Mouse (Mus musculus) NIH3T3 (cell line): Measurements from ENCODE around the gene AI854703.

Experiments
- DNase-seq: peaks from one replicate; pipeline ENCODE4 v3.0.0-alpha.2; 2012; ENCODE audit warnings: low read depth

Gene AI854703

DNA sequence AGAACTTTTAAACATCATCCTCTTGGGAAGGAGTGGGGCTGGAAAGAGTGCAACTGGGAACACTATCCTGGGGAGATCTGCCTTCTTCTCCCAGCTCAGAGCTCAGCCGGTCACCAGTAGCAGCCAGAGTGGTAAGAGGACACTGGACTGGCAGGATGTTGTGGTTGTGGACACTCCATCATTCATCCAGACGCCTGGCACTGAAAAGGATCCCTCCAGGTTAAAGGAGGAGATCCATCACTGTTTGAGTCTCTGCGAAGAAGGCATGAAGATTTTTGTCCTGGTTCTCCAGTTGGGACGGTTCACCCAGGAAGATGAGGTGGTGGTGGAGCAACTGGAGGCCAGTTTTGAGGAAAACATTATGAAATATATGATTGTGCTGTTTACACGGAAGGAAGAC, 32.2 kb downstream of the AI854703 start:
- DNase-seq, result no peak

DNA sequence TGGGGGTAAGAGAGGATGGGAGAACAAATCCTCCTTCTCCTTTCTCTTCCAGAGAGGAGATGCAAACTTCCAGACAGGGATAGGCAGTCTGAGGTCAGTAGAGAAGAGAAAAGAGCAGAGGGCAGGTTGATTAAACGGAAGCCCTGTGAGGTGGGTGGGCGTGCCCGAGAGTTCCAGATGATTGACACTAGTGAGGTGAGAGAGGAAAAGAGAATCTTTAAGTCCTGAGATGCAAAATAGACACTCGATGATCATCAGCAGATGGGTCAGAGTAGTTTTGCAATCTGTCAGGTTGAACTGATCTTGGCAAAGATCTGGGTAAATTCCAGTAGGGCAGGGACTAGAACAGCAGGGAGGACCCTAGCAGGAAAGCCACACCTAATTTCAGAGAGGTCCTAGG, 38.2 kb downstream of the AI854703 start:
- no peak for DNase-seq

- DNase-seq, result no peak
Measured at GRCm38 (mm10) chr6:48665471-48665870, 38.9 kb downstream of the AI854703 start.

DNA sequence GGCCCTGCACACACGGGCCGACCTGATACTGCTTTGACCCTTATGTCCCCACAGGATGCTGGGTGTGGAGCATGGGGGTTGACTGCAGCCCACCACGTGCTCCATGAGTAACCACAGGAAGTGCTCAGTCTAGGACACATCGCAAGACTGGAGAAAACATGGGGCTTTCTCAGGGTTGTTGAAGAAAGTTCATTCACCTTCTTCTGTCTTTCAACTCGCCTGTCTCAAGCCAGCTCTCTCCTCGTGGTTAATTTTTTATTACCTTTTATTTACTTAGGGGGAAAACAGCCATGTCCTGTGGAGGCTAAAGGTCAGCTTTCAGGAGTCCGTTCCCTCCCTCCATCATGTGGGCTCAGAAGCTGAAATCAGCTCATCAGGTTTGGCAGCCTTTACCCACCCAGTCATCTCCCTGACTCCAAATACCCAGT, 39.6 kb downstream of the AI854703 start:
- DNase-seq, result no peak

- no peak for DNase-seq
Measured at GRCm38 (mm10) chr6:48668022-48668421, 41.5 kb downstream of the AI854703 start.

GRCm38 (mm10) chr6:48669446-48669969, 42.9 kb downstream of the AI854703 start:
- DNase-seq, result no peak

DNA sequence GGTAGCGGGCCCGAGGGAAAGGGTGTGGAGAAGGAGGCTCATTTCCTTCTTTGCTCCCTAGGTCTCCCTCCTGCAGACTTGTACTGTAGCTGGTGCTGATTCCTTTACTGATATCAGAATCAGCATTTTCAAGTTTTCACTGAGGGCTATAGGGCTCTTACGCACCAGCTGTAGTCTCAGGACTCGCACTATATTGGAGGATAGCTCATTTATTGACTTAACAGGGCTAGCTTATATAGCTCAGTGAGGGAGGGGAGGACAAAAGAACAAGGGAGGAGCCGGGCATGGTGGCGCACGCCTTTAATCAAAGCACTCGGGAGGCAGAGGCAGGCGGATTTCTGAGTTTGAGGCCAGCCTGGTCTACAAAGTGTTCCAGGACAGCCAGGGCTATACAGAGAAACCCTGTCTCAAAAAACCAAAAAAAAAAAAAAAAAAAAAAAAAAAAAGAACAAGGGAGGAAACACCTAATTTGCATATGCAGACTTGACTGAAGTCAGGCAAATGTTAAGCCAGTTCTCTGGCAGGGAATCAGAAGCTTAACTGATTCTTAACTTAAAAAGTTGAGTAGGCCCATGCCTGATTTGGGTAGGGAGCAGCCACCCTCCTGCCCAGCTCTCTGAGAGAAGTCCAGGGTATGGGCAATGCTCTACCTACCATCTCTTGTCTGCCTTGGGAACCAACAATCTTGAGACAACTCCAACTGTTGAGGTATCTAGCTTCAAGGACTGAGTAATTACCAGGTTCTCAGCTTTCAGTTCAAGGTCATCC, 47.9 kb downstream of the AI854703 start:
- DNase-seq, result no peak

GRCm38 (mm10) chr6:48675400-48675930, 48.9 kb downstream of the AI854703 start:
- DNase-seq, result no peak

DNA sequence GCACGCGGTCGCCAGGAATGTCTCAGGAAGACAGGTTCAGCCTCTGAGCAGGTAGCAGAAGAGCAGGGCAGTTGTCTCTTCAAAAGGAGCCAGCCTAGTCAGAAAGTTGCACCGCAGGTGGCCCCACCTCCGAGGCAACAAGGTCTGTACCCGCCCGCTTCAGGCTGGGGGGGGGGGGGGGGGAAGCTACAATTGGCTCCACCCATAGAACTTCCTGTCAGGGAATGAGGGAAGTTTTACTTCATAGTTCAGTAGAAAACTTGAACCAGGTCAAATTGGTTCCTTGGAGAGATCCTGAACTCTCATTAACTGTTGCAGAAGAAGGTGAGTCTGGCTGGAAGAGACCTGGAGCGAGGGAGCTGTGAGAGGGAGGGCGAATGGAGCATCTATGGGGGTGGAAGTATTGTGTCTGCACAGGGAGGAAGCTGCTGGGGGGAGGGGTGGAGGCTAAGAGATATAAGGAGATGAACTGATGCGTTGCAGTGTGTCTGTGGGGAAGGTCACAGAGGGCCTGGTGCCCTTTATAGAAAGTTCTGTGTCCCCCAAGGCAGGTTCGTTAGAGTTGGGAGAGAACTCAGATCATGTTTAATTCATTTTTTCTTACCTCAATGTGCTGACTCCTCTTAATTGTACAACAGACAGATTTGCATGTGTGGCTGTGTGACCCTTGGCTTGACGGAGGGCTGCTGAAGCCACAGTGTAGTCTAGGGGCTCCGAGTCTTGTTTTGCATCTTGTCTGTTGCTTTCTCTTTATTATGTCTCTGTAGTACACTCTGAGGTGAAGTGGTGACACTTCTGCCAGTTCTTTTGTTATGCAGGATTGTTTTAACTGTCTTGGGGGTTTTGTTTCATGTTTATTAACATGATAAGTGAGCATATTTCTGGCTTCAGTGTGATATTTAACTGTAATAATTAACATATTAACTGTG, 49.6 kb downstream of the AI854703 start, which contains the start of gene Gimap9:
TSS of gene Gimap9 (plus strand) at position 199 of the 929 bp plus-strand sequence.
- peak; percentile 62 for DNase-seq

DNA sequence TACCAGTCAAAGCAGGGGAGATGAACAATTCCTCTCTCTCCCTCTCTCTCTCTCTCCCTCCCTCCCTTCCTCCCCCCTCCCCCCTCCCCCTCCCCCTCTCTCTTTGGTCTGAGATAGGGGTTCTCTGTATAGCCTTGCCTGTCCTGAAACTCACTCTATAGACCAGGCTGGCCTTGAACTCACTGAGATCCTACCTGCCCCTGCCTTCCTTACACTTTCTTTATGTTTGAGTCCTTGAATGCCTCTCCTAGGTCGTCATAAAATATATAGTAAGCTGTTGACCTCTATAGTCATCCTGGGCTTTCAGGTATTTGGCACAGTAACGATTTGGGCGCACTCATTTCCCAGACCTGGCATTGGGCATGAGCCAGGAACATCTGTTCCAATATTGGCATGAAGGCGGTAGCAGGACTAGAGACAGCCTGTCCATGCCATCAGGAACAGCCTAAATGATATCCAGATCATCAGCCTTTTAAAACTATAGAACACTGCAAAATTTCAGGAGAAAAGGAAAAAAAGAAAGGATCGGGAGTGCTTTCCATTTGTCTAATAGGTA, 50.4 kb downstream of the AI854703 start:
- no peak for DNase-seq

GRCm38 (mm10) chr6:48677492-48678345, 51.2 kb downstream of the AI854703 start:
- DNase-seq, result no peak

GRCm38 (mm10) chr6:48678391-48678790, 51.8 kb downstream of the AI854703 start:
- no peak for DNase-seq

- DNase-seq, result no peak
Measured at GRCm38 (mm10) chr6:48679701-48680100, 53.1 kb downstream of the AI854703 start.

DNA sequence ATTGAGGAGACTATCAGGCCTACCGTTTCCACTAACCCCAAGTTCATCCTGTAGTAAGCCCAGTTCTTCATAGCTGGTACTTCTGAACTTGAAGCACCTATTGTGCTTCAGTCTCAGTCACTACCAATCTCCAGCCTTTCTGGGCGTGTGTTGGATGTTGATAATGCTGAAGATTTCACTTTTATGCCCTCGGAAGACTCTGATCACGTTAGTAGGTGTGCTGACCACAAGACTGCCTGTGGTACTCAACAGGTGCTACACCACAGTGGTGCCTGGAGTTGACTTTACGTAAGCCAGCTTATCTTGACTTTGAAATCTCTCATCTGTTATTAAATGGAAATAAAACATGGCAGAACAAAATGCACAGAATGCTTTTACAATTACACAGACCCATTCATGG, 53.9 kb downstream of the AI854703 start:
- DNase-seq, result no peak

GRCm38 (mm10) chr6:48681472-48682090, 55.0 kb downstream of the AI854703 start:
- no peak for DNase-seq

DNA sequence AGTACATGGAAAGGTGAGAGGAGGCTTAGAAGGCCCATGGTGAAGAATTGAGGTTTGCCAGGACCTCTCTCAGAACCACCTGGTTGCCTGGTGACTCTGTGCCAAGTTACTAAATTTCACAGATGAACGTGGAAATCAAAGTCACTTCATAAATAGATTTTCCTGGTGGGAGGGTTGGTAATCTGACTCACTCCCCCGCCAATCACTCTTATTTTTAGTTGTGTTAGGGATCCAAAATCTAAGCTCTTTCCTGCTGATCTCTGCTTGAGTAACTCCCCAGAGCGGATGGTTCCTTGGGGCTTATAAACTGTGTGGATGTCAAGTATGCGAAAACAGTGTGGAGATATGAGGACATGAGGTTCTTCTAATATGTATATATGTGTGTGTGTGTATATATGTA, 55.7 kb downstream of the AI854703 start:
- no peak for DNase-seq
